Mouse (Mus musculus): ENCODE results near the gene Coa3. TPM values are rescaled to one million over a fixed set of nuclear protein-coding genes. Genes with fewer than 3 reads are reported as not detected.

Coa3 gene
- polyA plus RNA-seq, 1 experiment, result 158 TPM

- TF ChIP-seq POLR2A (IDR thresholded peaks at IDR 0.05; ENCODE audit: borderline replicate concordance, extremely low read depth, insufficient read depth, insufficient read length, poor library complexity, severe bottlenecking), result no peak
- TF ChIP-seq CTCF (IDR thresholded peaks at IDR 0.05; ENCODE audit: borderline replicate concordance, extremely low read depth, insufficient read depth, insufficient read length), result no peak
- DNase-seq (ENCODE audit: low read depth), result no peak
Observed at GRCm38 (mm10) chr11:101262272-101262967, 16.5 kb downstream of the Coa3 start.

GRCm38 (mm10) chr11:101260826-101261380, 18.0 kb downstream of the Coa3 start:
- no peak for DNase-seq (ENCODE audit: low read depth)
- TF ChIP-seq POLR2A (IDR thresholded peaks at IDR 0.05; ENCODE audit: borderline replicate concordance, extremely low read depth, insufficient read depth, insufficient read length, poor library complexity, severe bottlenecking), result no peak
- TF ChIP-seq CTCF (IDR thresholded peaks at IDR 0.05; ENCODE audit: borderline replicate concordance, extremely low read depth, insufficient read depth, insufficient read length), result no peak

- peak; percentile 73 for DNase-seq (ENCODE audit: low read depth)
Observed at GRCm38 (mm10) chr11:101259948-101260825, 18.7 kb downstream of the Coa3 start, which contains the start of gene Wnk4. Gene Wnk4 (plus strand): TSS chr11:101260567.

GRCm38 (mm10) chr11:101259261-101259712, 19.6 kb downstream of the Coa3 start:
- TF ChIP-seq POLR2A (IDR thresholded peaks at IDR 0.05; ENCODE audit: borderline replicate concordance, extremely low read depth, insufficient read depth, insufficient read length, poor library complexity, severe bottlenecking) (no peak), CTCF (IDR thresholded peaks at IDR 0.05; ENCODE audit: borderline replicate concordance, extremely low read depth, insufficient read depth, insufficient read length) (no peak)
- DNase-seq (ENCODE audit: low read depth), result no peak

More at GRCm38 (mm10) chr11:101259948-101260825, 18.7 kb downstream of the Coa3 start, which contains the start of gene Wnk4:
- TF ChIP-seq POLR2A (IDR thresholded peaks at IDR 0.05; ENCODE audit: borderline replicate concordance, extremely low read depth, insufficient read depth, insufficient read length, poor library complexity, severe bottlenecking) (0 out of 2 replicates have a peak, but pooled peaks have one; percentile 5), CTCF (IDR thresholded peaks at IDR 0.05; ENCODE audit: borderline replicate concordance, extremely low read depth, insufficient read depth, insufficient read length) (no peak)

- TF ChIP-seq CTCF (IDR thresholded peaks at IDR 0.05; ENCODE audit: borderline replicate concordance, extremely low read depth, insufficient read depth, insufficient read length) (no peak), POLR2A (IDR thresholded peaks at IDR 0.05; ENCODE audit: borderline replicate concordance, extremely low read depth, insufficient read depth, insufficient read length, poor library complexity, severe bottlenecking) (no peak)
- DNase-seq (ENCODE audit: low read depth), result no peak
Observed at GRCm38 (mm10) chr11:101255826-101256775, 22.8 kb downstream of the Coa3 start.

- peak; percentile 52; the same call in 1 of the 2 replicates for TF ChIP-seq POLR2A (IDR thresholded peaks at IDR 0.05; ENCODE audit: borderline replicate concordance, extremely low read depth, insufficient read depth, insufficient read length, poor library complexity, severe bottlenecking)
- TF ChIP-seq CTCF (IDR thresholded peaks at IDR 0.05; ENCODE audit: borderline replicate concordance, extremely low read depth, insufficient read depth, insufficient read length), result no peak
- DNase-seq (ENCODE audit: low read depth), result peak; percentile 93
Observed at GRCm38 (mm10) chr11:101253613-101254389, 25.1 kb downstream of the Coa3 start, which contains the start of gene Vps25. Gene Vps25 (plus strand): TSS chr11:101253707.

GRCm38 (mm10) chr11:101252941-101253340, 26.0 kb downstream of the Coa3 start:
- no peak for TF ChIP-seq CTCF (IDR thresholded peaks at IDR 0.05; ENCODE audit: borderline replicate concordance, extremely low read depth, insufficient read depth, insufficient read length)
- TF ChIP-seq POLR2A (IDR thresholded peaks at IDR 0.05; ENCODE audit: borderline replicate concordance, extremely low read depth, insufficient read depth, insufficient read length, poor library complexity, severe bottlenecking), result no peak
- DNase-seq (ENCODE audit: low read depth), result no peak

- no peak for DNase-seq (ENCODE audit: low read depth)
- TF ChIP-seq POLR2A (IDR thresholded peaks at IDR 0.05; ENCODE audit: borderline replicate concordance, extremely low read depth, insufficient read depth, insufficient read length, poor library complexity, severe bottlenecking) (no peak), CTCF (IDR thresholded peaks at IDR 0.05; ENCODE audit: borderline replicate concordance, extremely low read depth, insufficient read depth, insufficient read length) (no peak)
Observed at GRCm38 (mm10) chr11:101251031-101251430, 27.9 kb downstream of the Coa3 start.

- peak; percentile 63; the same call in 1 of the 2 replicates for TF ChIP-seq CTCF (IDR thresholded peaks at IDR 0.05; ENCODE audit: borderline replicate concordance, extremely low read depth, insufficient read depth, insufficient read length)
- TF ChIP-seq POLR2A (IDR thresholded peaks at IDR 0.05; ENCODE audit: borderline replicate concordance, extremely low read depth, insufficient read depth, insufficient read length, poor library complexity, severe bottlenecking), result no peak
- peak; percentile 80 for DNase-seq (ENCODE audit: low read depth)
Observed at GRCm38 (mm10) chr11:101248258-101248994, 30.5 kb downstream of the Coa3 start.
